Mouse (Mus musculus) embryonic facial prominence, embryonic 14.5 days (tissue): Measurements from ENCODE around the gene Wnt10b. TPM values are rescaled to one million over a fixed set of nuclear protein-coding genes. Genes with fewer than 3 reads are reported as not detected.

Experiments
- ATAC-seq: fragments of 200-750 bp; cut with Nextera tagmentation; 2 replicates; pipeline ENCODE4 v1.8.0; 2017; ENCODE audit warnings: low read depth, moderate number of reproducible peaks, moderate TSS enrichment
- DNase-seq: peaks from one replicate; pipeline ENCODE4 v3.0.0-alpha.2; 2015; ENCODE audit warnings: low spot score
- H3K27ac ChIP-seq: fragments of 300-500 bp; sonication (generic); replicated peaks from 2 replicates; pipeline ENCODE4 v1.5.1; 2014; ENCODE audit warnings: low read depth, mild to moderate bottlenecking, low read length, moderate library complexity
- H3K27me3 ChIP-seq: fragments of 300-500 bp; sonication (generic); replicated peaks from 2 replicates; pipeline ENCODE4 v1.6.1; 2014; ENCODE audit warnings: low read length; ENCODE audit not compliant: control insufficient read depth, insufficient read depth
- H3K36me3 ChIP-seq: fragments of 300-500 bp; sonication (generic); 2 replicates; pipeline ENCODE4 v1.6.1; 2014; ENCODE audit warnings: low read length, mixed read lengths; ENCODE audit not compliant: control insufficient read depth, insufficient read depth
- H3K4me1 ChIP-seq: fragments of 300-500 bp; sonication (generic); 2 replicates; pipeline ENCODE4 v1.6.1; 2014; ENCODE audit warnings: antibody characterized with exemption, low read length; ENCODE audit not compliant: control insufficient read depth, insufficient read depth
- H3K4me2 ChIP-seq: fragments of 300-500 bp; sonication (generic); 2 replicates; pipeline ENCODE4 v1.6.1; 2014; ENCODE audit warnings: low read depth, mild to moderate bottlenecking, low read length, moderate library complexity, mixed read lengths
- H3K4me3 ChIP-seq: fragments of 300-500 bp; sonication (generic); 2 replicates; pipeline ENCODE4 v1.5.1; 2014; ENCODE audit warnings: low read depth, mild to moderate bottlenecking, low read length
- H3K9ac ChIP-seq: fragments of 300-500 bp; sonication (generic); 2 replicates; pipeline ENCODE4 v1.6.1; 2014; ENCODE audit warnings: low read depth, mild to moderate bottlenecking, low read length, moderate library complexity, mixed read lengths
- H3K9me3 ChIP-seq: fragments of 300-500 bp; sonication (generic); 2 replicates; pipeline ENCODE4 v1.6.1; 2016; ENCODE audit warnings: low read length; ENCODE audit not compliant: control insufficient read depth
- whole genome bisulfite sequencing: fragments of 180-500 bp; shearing (Covaris S2); extraction: QIAGEN DNeasy Blood & Tissue Kit; methylation state at CpG from one replicate; pipeline ENCODE4 v1.1.7; 2014; 5-methylcytosine and 5-hydroxymethylcytosine counted together
- polyA plus RNA-seq: library from polyadenylated mRNA; unstranded; fragments of >200 nt; fragmentation: Nextera tagmentation; extraction: Ambion mirVana; gene quantifications from 2 replicates; pipeline ENCODE4 v1.2.1, GENCODE M21; 2014

The Wnt10b gene
- polyA plus RNA-seq, 1 experiment from 2014 or later = 4.1 TPM

DNA sequence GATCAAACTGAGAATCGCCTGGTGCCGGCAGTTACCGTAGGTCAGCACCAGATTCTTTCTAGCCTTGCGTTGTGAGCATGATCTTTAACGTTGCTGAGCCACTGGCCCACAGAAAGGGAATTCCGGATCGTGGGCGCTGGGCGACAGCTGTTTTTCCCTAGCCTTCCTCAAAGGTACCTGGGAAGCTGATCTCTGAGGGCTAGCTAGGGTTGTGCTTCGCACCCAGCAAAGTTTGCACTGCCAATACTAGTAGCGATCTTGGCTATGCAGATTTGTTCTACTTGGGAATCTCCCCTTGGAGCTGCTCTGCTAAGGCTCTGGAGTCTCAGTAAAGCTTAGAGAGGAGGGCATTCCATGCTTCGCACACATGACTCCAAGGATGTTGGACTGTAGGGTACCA is 13.3 kb upstream of the Wnt10b start:
- Histone ChIP-seq H3K27ac (no peak overlapping the region), H3K9me3 (no peaks in the 10 kb centered on the region), H3K9ac (no peak overlapping the region), H3K4me2 (peak overlapping the region; percentile 29), H3K4me1 (0 out of 2 replicates have a peak, but pooled peaks cover 9% of the 10 kb centered on the region), H3K36me3 (no peaks in the 10 kb centered on the region), H3K27me3 (peaks cover 94% of the 10 kb centered on the region), H3K4me3 (peak overlapping the region; percentile 16; the same call in 1 of the 2 replicates)
- DNase-seq (no peak), ATAC-seq (no peak)
- WGBS = 3% methylated on average over 12 of the region's 12 CpGs

DNA sequence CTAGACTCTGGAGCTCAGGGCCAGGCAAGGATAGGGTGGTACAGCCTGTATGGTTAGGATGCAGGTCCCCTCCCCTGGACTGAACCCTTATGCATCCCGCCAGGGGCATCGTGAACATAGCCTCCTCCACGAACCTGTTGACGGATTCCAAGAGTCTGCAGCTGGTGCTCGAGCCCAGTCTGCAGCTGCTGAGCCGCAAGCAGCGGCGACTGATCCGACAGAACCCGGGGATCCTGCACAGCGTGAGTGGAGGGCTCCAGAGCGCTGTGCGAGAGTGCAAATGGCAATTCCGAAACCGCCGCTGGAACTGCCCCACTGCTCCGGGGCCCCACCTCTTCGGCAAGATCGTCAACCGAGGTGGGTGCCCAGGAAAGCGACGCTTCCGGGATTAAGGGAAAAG is 12.8 kb upstream of the Wnt10b start:
- peak overlapping the region; percentile 16 for H3K4me3 ChIP-seq

DNA sequence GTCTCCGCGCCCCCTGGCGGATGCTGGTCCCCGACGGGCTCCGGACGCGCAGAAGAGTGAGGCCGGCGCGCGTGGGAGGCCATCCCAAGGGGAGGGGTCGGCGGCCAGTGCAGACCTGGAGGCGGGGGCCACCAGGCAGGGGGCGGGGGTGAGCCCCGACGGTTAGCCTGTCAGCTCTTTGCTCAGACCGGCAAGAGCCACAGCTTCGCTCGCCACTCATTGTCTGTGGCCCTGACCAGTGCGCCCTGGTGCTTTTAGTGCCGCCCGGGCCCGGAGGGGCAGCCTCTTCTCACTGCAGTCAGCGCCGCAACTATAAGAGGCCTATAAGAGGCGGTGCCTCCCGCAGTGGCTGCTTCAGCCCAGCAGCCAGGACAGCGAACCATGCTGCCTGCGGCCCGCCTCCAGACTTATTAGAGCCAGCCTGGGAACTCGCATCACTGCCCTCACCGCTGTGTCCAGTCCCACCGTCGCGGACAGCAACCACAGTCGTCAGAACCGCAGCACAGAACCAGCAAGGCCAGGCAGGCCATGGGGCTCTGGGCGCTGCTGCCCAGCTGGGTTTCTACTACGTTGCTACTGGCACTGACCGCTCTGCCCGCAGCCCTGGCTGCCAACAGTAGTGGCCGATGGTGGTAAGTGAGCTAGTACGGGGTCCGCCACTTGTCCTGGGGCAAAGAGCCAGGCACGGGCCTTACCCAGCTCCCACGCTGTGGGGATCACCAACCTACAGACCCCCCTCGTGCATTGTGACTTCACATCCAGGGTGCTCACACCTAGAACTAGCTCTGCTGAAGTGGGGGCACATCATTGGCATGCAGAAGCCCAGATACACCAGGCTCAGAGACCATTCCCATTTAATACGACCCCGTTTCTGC is 11.9 kb upstream of the Wnt10b start, which contains the start of gene Wnt1:
Gene Wnt1, plus strand, starts transcription at position 197 of the 875 bp plus-strand sequence.
- no peak for ATAC-seq
- DNase-seq = no peak

More for the DNA sequence above, 12.8 kb upstream of the Wnt10b start:
- Histone ChIP-seq H3K4me2 (peak overlapping the region; percentile 29), H3K4me1 (0 out of 2 replicates have a peak, but pooled peaks cover 9% of the 10 kb centered on the region), H3K36me3 (no peaks in the 10 kb centered on the region), H3K9me3 (peaks cover 2% of the 10 kb centered on the region; the same call in 1 of the 2 replicates), H3K9ac (no peak overlapping the region), H3K27ac (no peak overlapping the region), H3K27me3 (peaks cover 90% of the 10 kb centered on the region)
- 0 out of 2 replicates have a peak, but pooled peaks have one; percentile 34 for ATAC-seq
- DNase-seq = no peak
- WGBS = under 1% methylated on average over 23 of the region's 23 CpGs

DNA sequence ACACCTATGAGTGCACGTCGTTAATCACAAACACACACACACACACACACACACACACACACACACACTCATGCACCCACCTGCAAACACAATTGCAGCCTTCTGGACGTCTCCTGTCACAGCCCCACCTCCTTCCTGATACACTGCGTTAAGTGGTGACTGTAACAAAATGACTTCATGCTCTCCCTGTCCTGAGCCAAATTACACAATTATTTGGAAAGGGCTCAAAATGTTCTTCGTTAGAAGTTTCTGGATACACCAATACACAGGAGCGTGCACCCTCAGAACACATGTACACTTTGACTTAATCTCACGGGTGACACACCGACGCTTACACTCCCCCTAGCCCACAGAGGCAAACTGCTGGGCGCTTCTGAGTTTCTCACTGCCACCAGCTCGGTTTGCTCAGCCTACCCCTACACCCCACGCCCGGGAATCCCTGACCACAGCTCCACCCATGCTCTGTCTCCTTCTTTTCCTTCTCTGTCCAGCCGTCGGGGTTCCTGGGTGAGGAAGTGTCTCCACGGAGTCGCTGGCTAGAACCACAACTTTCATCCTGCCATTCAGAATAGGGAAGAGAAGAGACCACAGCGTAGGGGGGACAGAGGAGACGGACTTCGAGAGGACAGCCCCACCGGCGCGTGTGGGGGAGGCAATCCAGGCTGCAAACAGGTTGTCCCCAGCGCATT is 11.2 kb upstream of the Wnt10b start:
- no peak for ATAC-seq
- Histone ChIP-seq H3K27ac (no peak overlapping the region), H3K36me3 (no peaks in the 10 kb centered on the region), H3K9ac (no peak overlapping the region), H3K4me1 (0 out of 2 replicates have a peak, but pooled peaks cover 9% of the 10 kb centered on the region), H3K9me3 (peaks cover 4% of the 10 kb centered on the region; the same call in 1 of the 2 replicates), H3K27me3 (peaks cover 73% of the 10 kb centered on the region), H3K4me2 (no peak overlapping the region), H3K4me3 (peak overlapping the region; percentile 14; the same call in 1 of the 2 replicates)
- 11% methylated on average over 24 of the region's 24 CpGs for WGBS
- DNase-seq = no peak

More for the DNA sequence above, 11.9 kb upstream of the Wnt10b start, which contains the start of gene Wnt1:
- H3K27ac ChIP-seq = no peak within 1 kb of the TSS
- H3K9ac ChIP-seq = no peak within 1 kb of the TSS
- no peaks in the 10 kb centered on the region for H3K36me3 ChIP-seq
- peaks cover 81% of the 10 kb centered on the region for H3K27me3 ChIP-seq
- peak within 1 kb of the TSS; percentile 29; the same call in 1 of the 2 replicates for H3K4me2 ChIP-seq
- 3% methylated on average over 43 of the region's 51 CpGs for WGBS
- peak within 1 kb of the TSS; percentile 16 for H3K4me3 ChIP-seq
- H3K4me1 ChIP-seq = 0 out of 2 replicates have a peak, but pooled peaks cover 9% of the 10 kb centered on the region
- peaks cover 4% of the 10 kb centered on the region; the same call in 1 of the 2 replicates for H3K9me3 ChIP-seq

DNA sequence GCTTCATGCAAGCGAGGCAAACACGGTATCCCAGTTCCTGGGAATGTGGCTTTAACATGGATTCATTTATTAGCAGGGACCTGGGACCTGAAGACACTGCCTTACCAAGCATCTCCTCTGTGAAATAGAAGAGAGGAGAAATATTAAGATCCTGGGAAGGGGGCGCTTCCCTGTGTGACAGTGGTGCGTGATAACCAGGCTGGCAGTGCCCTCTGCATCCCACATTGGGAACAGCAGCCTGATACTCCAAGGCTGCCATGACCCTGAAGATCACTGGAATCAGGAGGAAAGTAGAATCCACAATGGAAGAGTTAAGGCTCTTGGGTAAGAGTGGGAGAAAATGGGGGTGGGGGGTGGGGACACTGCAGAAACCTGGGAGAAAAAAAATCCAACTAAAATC is 10.0 kb upstream of the Wnt10b start:
- Histone ChIP-seq H3K4me1 (0 out of 2 replicates have a peak, but pooled peaks cover 8% of the 10 kb centered on the region), H3K27me3 (peaks cover 66% of the 10 kb centered on the region), H3K9ac (no peak overlapping the region), H3K9me3 (peaks cover 4% of the 10 kb centered on the region; the same call in 1 of the 2 replicates), H3K4me3 (no peak overlapping the region), H3K27ac (no peak overlapping the region), H3K4me2 (no peak overlapping the region), H3K36me3 (no peaks in the 10 kb centered on the region)
- no peak for ATAC-seq
- DNase-seq = no peak
- WGBS = 40% methylated on average over 4 of the region's 4 CpGs

DNA sequence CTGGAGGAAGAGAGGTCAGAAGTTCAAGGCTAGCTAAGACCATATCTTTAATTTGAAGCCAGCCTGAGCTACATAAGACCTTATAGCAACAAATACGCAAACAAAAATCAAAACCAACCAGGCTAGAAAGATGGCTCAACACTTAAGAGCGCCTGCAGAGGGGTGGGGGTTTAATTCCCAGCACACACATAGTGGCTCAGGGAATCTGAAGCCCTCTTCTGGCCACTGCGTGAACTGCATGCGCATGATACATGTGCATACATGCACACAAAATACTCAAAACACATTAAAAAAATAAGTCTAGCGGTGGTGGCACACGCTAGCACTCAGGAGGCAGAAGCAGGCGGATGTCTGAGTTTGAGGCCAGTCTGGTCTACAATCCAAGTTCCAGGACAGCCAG is 7.8 kb upstream of the Wnt10b start:
- Histone ChIP-seq H3K4me1 (no peaks in the 10 kb centered on the region), H3K4me2 (no peak overlapping the region), H3K4me3 (no peak overlapping the region), H3K27me3 (peaks cover 57% of the 10 kb centered on the region), H3K9me3 (peaks cover 4% of the 10 kb centered on the region; the same call in 1 of the 2 replicates), H3K27ac (no peak overlapping the region), H3K9ac (no peak overlapping the region), H3K36me3 (no peaks in the 10 kb centered on the region)
- WGBS = 39% methylated on average over 7 of the region's 7 CpGs
- no peak for ATAC-seq
- DNase-seq = no peak

DNA sequence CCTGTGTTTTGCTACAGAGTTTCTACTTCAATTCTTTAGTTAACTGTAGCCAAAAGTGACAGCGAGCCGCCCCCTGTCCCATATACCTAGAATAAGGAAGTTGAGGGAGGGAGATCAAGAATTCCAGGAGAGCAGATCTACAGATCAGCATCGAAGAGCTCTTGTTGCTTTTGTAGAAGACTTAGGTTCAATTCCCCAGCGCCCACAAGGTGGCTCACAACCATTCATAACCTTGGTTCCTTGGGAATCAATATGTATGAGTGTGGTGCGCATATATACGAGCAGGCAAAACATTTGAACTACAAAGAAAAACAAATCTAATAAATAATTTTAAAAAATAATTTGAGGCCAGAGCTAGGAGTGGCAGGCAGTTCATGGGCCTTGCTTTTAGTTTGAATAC is 3.2 kb upstream of the Wnt10b start:
- peaks cover 14% of the 10 kb centered on the region; the same call in 1 of the 2 replicates for H3K4me1 ChIP-seq
- no peaks in the 10 kb centered on the region for H3K36me3 ChIP-seq
- H3K4me3 ChIP-seq = no peak overlapping the region
- peaks cover 4% of the 10 kb centered on the region; the same call in 1 of the 2 replicates for H3K9me3 ChIP-seq
- no peak overlapping the region for H3K27ac ChIP-seq
- ATAC-seq = no peak
- DNase-seq = no peak
- no peak overlapping the region for H3K4me2 ChIP-seq
- WGBS = 25% methylated on average over 6 of the region's 6 CpGs
- peaks cover 63% of the 10 kb centered on the region for H3K27me3 ChIP-seq
- H3K9ac ChIP-seq = no peak overlapping the region

DNA sequence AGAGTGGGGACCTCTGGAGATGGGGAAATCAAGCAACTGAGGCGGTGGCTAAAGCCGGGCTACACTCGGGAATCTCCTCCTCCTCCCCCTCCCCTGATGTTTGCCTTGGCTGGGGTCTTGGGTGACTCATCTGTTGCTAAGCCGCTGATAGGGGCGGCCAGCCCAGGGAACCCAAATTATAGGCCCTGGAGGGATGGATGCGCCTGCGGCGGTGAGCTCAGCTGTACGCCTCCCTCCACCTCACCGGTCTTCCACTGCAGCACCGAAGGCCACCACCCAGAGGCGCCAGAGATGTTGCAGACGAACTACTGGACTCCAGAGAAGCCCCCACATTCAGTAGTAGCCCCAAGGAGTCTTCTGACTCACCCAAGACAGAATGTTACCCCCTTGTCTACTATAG is 2.6 kb upstream of the Wnt10b start:
- H3K9me3 ChIP-seq = no peaks in the 10 kb centered on the region
- 0 out of 2 replicates have a peak overlapping the region, but pooled peaks have one; percentile 1 for H3K9ac ChIP-seq
- ATAC-seq = peak; percentile 58
- no peak overlapping the region for H3K27ac ChIP-seq
- H3K4me1 ChIP-seq = peaks cover 14% of the 10 kb centered on the region; the same call in 1 of the 2 replicates
- H3K36me3 ChIP-seq = no peaks in the 10 kb centered on the region
- peak; percentile 65 for DNase-seq
- H3K4me2 ChIP-seq = peak overlapping the region; percentile 15
- peaks cover 69% of the 10 kb centered on the region for H3K27me3 ChIP-seq
- H3K4me3 ChIP-seq = no peak overlapping the region
- WGBS = 2% methylated on average over 9 of the region's 13 CpGs
